ENCODE assay signal across 13 mouse cellular contexts in the genomic region with DNA sequence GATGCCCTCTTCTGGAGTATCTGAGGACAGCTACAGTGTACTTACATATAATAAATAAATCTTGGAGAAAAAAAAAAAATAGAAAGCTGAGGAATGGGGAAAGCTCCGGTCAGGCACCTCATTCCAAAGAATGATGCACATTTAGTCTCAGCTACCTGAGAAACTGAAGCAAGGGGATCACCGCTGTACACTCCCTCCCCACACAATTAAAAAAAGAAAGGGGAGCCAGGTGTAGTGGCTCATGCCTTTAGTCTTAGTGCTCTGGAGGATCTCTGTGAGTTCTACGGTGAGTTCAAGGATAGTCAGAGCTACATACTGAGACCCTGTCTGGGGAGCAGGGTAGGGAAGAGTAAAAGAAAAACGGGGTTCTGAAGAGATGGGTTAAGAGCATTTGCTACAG. TPM values are rescaled to one million over a fixed set of nuclear protein-coding genes. Genes with fewer than 3 reads are reported as not detected.
DNase-seq lines count a peak whose midpoint lies in the region; ATAC-seq lines count a peak whose summit lies in the region.
"Had no signal": no experiment of that assay in that cellular context is flagged by ENCODE, and none has a peak within 500 bp of the region (broad histone marks: within the 10 kb centered on the region; RNA-seq: fewer than 3 reads in every experiment).

No protein-coding gene starts in this region.

- DNase-seq in heart, adult 8-10 months (ENCODE audit: low spot score), result peak; percentile 5
- DNase-seq in retina, postnatal 1 day, result peak; percentile 17
- no peak for DNase-seq in retina, embryonic 14.5 days (ENCODE audit: low spot score)
- DNase-seq in induced T-regulatory cell, adult 2 months (ENCODE audit: low read depth), result peak; percentile 6
- DNase-seq in kidney, adult 8-10 months, result no peak
- no peak for DNase-seq in yolk sac, embryonic 10.5 days (ENCODE audit: low spot score)
- no peak for DNase-seq in left cerebral cortex, postnatal 14 days (ENCODE audit: low spot score in 2 of 2)

- no peaks in the 10 kb centered on the region for H3K36me3 ChIP-seq in heart, embryonic 11.5 days (ENCODE audit: control insufficient read depth, insufficient read depth, low read length)
- H3K36me3 ChIP-seq: embryonic facial prominence, embryonic 10.5 days; forebrain, embryonic 12.5 days; kidney, embryonic 15.5 days had no signal

- intact Hi-C loops in left cerebral cortex, postnatal 14 days (cut with DNase I), result loop anchor here (5.0 kb wide), 1 partner anchor 82 kb away; no protein-coding TSS in a partner anchor

- H3K27me3 ChIP-seq in heart, embryonic 11.5 days (ENCODE audit: control insufficient read depth, insufficient read depth, low read length), result no peaks in the 10 kb centered on the region
- H3K27me3 ChIP-seq: forebrain, embryonic 12.5 days; kidney, embryonic 15.5 days had no signal

- H3K9me3 ChIP-seq in heart, embryonic 11.5 days (replicated peaks; ENCODE audit: control insufficient read depth, low read length), result no peaks in the 10 kb centered on the region
- H3K9me3 ChIP-seq: embryonic facial prominence, embryonic 10.5 days; forebrain, embryonic 12.5 days; kidney, embryonic 15.5 days; megakaryocyte, embryonic 14.5 days had no signal

- no peak for ATAC-seq in heart, embryonic 11.5 days (replicated peaks; ENCODE audit: insufficient number of reproducible peaks, low FRiP score, low TSS enrichment)

- H3K4me1 ChIP-seq in heart, embryonic 11.5 days (ENCODE audit: control insufficient read depth, insufficient read depth, low read length), result no peaks in the 10 kb centered on the region
- H3K4me1 ChIP-seq: forebrain, embryonic 12.5 days; kidney, embryonic 15.5 days had no signal

- H3K4me3 ChIP-seq in heart, embryonic 11.5 days (ENCODE audit: low read depth, low read length), result no peak overlapping the region
- H3K4me3 ChIP-seq: embryonic facial prominence, embryonic 10.5 days; forebrain, embryonic 12.5 days; kidney, embryonic 15.5 days had no signal

- no peak overlapping the region for H3K9ac ChIP-seq in heart, embryonic 11.5 days (ENCODE audit: low read depth, low read length)
- H3K9ac ChIP-seq: forebrain, embryonic 12.5 days; hindbrain, embryonic 14.5 days; kidney, embryonic 15.5 days had no signal

- no peak overlapping the region for H3K27ac ChIP-seq in heart, embryonic 11.5 days (ENCODE audit: low read depth, low read length)
- H3K27ac ChIP-seq: embryonic facial prominence, embryonic 10.5 days; forebrain, embryonic 12.5 days; hindbrain, embryonic 14.5 days had no signal

- 58% methylated on average over 4 of the region's 4 CpGs for WGBS in heart, embryonic 11.5 days (ENCODE audit: insufficient replicate concordance)

- no peak overlapping the region for H3K4me2 ChIP-seq in heart, embryonic 11.5 days
- H3K4me2 ChIP-seq: forebrain, embryonic 12.5 days; hindbrain, embryonic 14.5 days; kidney, embryonic 15.5 days had no signal

RNA-seq across cellular contexts. Expression of gene Usp7, which starts 22.6 kb away (rescaled TPM):
- total RNA-seq in heart, adult 8-10 months (2022), result 10 to 100 TPM; 42.9 to 59.2 (median 48.1) TPM
- 20.6 and 31.9 TPM in 2 replicates for polyA plus RNA-seq in heart, embryonic 11.5 days (2014; fragmentation: Nextera tagmentation; extraction: Ambion mirVana)
- 100 to 1,000 TPM; 155 to 156 TPM for total RNA-seq in left cerebral cortex, postnatal 14 days (2021)

Comparison
In these comparisons a context has a peak if more than half of its experiments do, and no peak if none do; other contexts are left out.
1. DNase-seq: peak in heart, adult 8-10 months (single experiment), retina, postnatal 1 day (single experiment) and induced T-regulatory cell, adult 2 months (single experiment); none in retina, embryonic 14.5 days (single experiment), kidney, adult 8-10 months (0 of 2), yolk sac, embryonic 10.5 days (single experiment) and left cerebral cortex, postnatal 14 days (0 of 2).